Mouse (Mus musculus): ENCODE measurements around the gene Il1a. TPM values are rescaled to one million over a fixed set of nuclear protein-coding genes. Genes with fewer than 3 reads are reported as not detected.

Il1a gene
- total RNA-seq, 1 experiment from 2014 or later, result not detected

GRCm38 (mm10) chr2:129270621-129271020 is 39.2 kb downstream of the Il1a start:
- ATAC-seq (replicated peaks in 1 of 2; ENCODE audit: insufficient read depth in 1 of 2, low FRiP score in 2 of 2, low TSS enrichment in 1 of 2, low read depth in 1 of 2, poor library complexity in 2 of 2, severe bottlenecking in 2 of 2), result no peak

GRCm38 (mm10) chr2:129269986-129270385 is 39.8 kb downstream of the Il1a start:
- no peak for ATAC-seq (replicated peaks in 1 of 2; ENCODE audit: insufficient read depth in 1 of 2, low FRiP score in 2 of 2, low TSS enrichment in 1 of 2, low read depth in 1 of 2, poor library complexity in 2 of 2, severe bottlenecking in 2 of 2)

- ATAC-seq (replicated peaks in 1 of 2; ENCODE audit: insufficient read depth in 1 of 2, low FRiP score in 2 of 2, low TSS enrichment in 1 of 2, low read depth in 1 of 2, poor library complexity in 2 of 2, severe bottlenecking in 2 of 2), result no peak
Observed at GRCm38 (mm10) chr2:129269161-129269643, 40.6 kb downstream of the Il1a start.

GRCm38 (mm10) chr2:129267738-129268137 is 42.0 kb downstream of the Il1a start:
- no peak for ATAC-seq (replicated peaks in 1 of 2; ENCODE audit: insufficient read depth in 1 of 2, low FRiP score in 2 of 2, low TSS enrichment in 1 of 2, low read depth in 1 of 2, poor library complexity in 2 of 2, severe bottlenecking in 2 of 2)

GRCm38 (mm10) chr2:129265316-129265715 is 44.5 kb downstream of the Il1a start:
- no peak for ATAC-seq (replicated peaks in 1 of 2; ENCODE audit: insufficient read depth in 1 of 2, low FRiP score in 2 of 2, low TSS enrichment in 1 of 2, low read depth in 1 of 2, poor library complexity in 2 of 2, severe bottlenecking in 2 of 2)

- no peak for ATAC-seq (replicated peaks in 1 of 2; ENCODE audit: insufficient read depth in 1 of 2, low FRiP score in 2 of 2, low TSS enrichment in 1 of 2, low read depth in 1 of 2, poor library complexity in 2 of 2, severe bottlenecking in 2 of 2)
Observed at GRCm38 (mm10) chr2:129263073-129263472, 46.7 kb downstream of the Il1a start.

- ATAC-seq (replicated peaks in 1 of 2; ENCODE audit: insufficient read depth in 1 of 2, low FRiP score in 2 of 2, low TSS enrichment in 1 of 2, low read depth in 1 of 2, poor library complexity in 2 of 2, severe bottlenecking in 2 of 2), result peak; percentile 35 to 60; a peak in 2 of 4 replicates
Observed at GRCm38 (mm10) chr2:129261151-129261794, 48.5 kb downstream of the Il1a start.

GRCm38 (mm10) chr2:129260646-129261045 is 49.1 kb downstream of the Il1a start:
- ATAC-seq (replicated peaks in 1 of 2; ENCODE audit: insufficient read depth in 1 of 2, low FRiP score in 2 of 2, low TSS enrichment in 1 of 2, low read depth in 1 of 2, poor library complexity in 2 of 2, severe bottlenecking in 2 of 2), result no peak

GRCm38 (mm10) chr2:129258475-129259211 is 51.1 kb downstream of the Il1a start:
- peak; percentile 75 to 76 for ATAC-seq (replicated peaks in 1 of 2; ENCODE audit: insufficient read depth in 1 of 2, low FRiP score in 2 of 2, low TSS enrichment in 1 of 2, low read depth in 1 of 2, poor library complexity in 2 of 2, severe bottlenecking in 2 of 2)

- ATAC-seq (replicated peaks in 1 of 2; ENCODE audit: insufficient read depth in 1 of 2, low FRiP score in 2 of 2, low TSS enrichment in 1 of 2, low read depth in 1 of 2, poor library complexity in 2 of 2, severe bottlenecking in 2 of 2), result no peak
Observed at GRCm38 (mm10) chr2:129258056-129258455, 51.7 kb downstream of the Il1a start.

- no peak for ATAC-seq (replicated peaks in 1 of 2; ENCODE audit: insufficient read depth in 1 of 2, low FRiP score in 2 of 2, low TSS enrichment in 1 of 2, low read depth in 1 of 2, poor library complexity in 2 of 2, severe bottlenecking in 2 of 2)
Observed at GRCm38 (mm10) chr2:129256006-129256405, 53.8 kb downstream of the Il1a start.

GRCm38 (mm10) chr2:129254076-129254475 is 55.7 kb downstream of the Il1a start:
- no peak for ATAC-seq (replicated peaks in 1 of 2; ENCODE audit: insufficient read depth in 1 of 2, low FRiP score in 2 of 2, low TSS enrichment in 1 of 2, low read depth in 1 of 2, poor library complexity in 2 of 2, severe bottlenecking in 2 of 2)

GRCm38 (mm10) chr2:129253631-129253970 is 56.2 kb downstream of the Il1a start:
- ATAC-seq (replicated peaks in 1 of 2; ENCODE audit: insufficient read depth in 1 of 2, low FRiP score in 2 of 2, low TSS enrichment in 1 of 2, low read depth in 1 of 2, poor library complexity in 2 of 2, severe bottlenecking in 2 of 2), result no peak

- ATAC-seq (replicated peaks in 1 of 2; ENCODE audit: insufficient read depth in 1 of 2, low FRiP score in 2 of 2, low TSS enrichment in 1 of 2, low read depth in 1 of 2, poor library complexity in 2 of 2, severe bottlenecking in 2 of 2), result no peak
Observed at GRCm38 (mm10) chr2:129252836-129253630, 56.7 kb downstream of the Il1a start.

Other genes starting within 250 kb of the Il1a start
- gene Ttl, start 244.0 kb downstream of the Il1a start, total RNA-seq (2017), result 5.9 and 11.6 TPM in 2 replicates
- gene Polr1b, start 209.0 kb downstream of the Il1a start, total RNA-seq (2017), result 39.7 and 42.2 TPM in 2 replicates
- 15.5 and 24.6 TPM in 2 replicates for gene Chchd5, start 180.3 kb downstream of the Il1a start, total RNA-seq (2017)
- gene Slc20a1, start 111.2 kb downstream of the Il1a start, total RNA-seq (2017), result 109 and 119 TPM in 2 replicates
- gene Ckap2l, start 12.8 kb downstream of the Il1a start, total RNA-seq (2017), result 39.3 and 48.3 TPM in 2 replicates
- 3.0 and 14.1 TPM in 2 replicates for gene Il1b, start 61.2 kb upstream of the Il1a start, total RNA-seq (2017)
- not detected in 2 replicates for gene F830045P16Rik, start 226.6 kb upstream of the Il1a start, total RNA-seq (2017)